Mouse (Mus musculus) heart, postnatal 25 days (tissue): ENCODE measurements around the gene Pole3. TPM values are rescaled to one million over a fixed set of nuclear protein-coding genes. Genes with fewer than 3 reads are reported as not detected.

ENCODE experiments used
- total RNA-seq, 2 experiments: library from RNA; stranded (reverse); gene quantifications; 2 replicates each; pipeline ENCODE4 v1.2.3; 2021

The Pole3 gene
- total RNA-seq, 2 experiments from 2014 or later: 17.3 to 18.4 TPM

Other genes with a start within 250 kb of the Pole3 start
- gene Fkbp15, start 164.5 kb downstream of the Pole3 start, total RNA-seq: 10 to 100 TPM; 17.9 to 18.7 TPM
- 10 to 100 TPM; 22.0 to 22.8 TPM for gene Slc31a1, start 164.3 kb downstream of the Pole3 start, total RNA-seq
- gene Cdc26, start 116.4 kb downstream of the Pole3 start, total RNA-seq: 10 to 100 TPM; 42.9 to 45.1 TPM
- gene Prpf4, start 116.3 kb downstream of the Pole3 start, total RNA-seq: 1 to 10 TPM; 9.5 to 9.6 TPM
- gene Rnf183, start 89.8 kb downstream of the Pole3 start, total RNA-seq: not detected
- gene Wdr31, start 54.2 kb downstream of the Pole3 start, total RNA-seq: under 1 TPM; 0.42 to 0.48 TPM
- gene Bspry, start 45.0 kb downstream of the Pole3 start, total RNA-seq: not detected
- gene Hdhd3, start 21.6 kb downstream of the Pole3 start, total RNA-seq: 1 to 10 TPM; 6.0 to 6.5 TPM
- 10 to 100 TPM; 60.2 to 63.3 TPM for gene Alad, start 5.2 kb downstream of the Pole3 start, total RNA-seq
- under 1 TPM; 0.18 to 0.22 TPM for gene 4933430I17Rik, start 301 bp upstream of the Pole3 start, total RNA-seq
- 10 to 100 TPM; 27.9 to 31.2 TPM for gene Rgs3, start 34.8 kb upstream of the Pole3 start, total RNA-seq